8 mouse cellular contexts compared by ENCODE assay signal in genomic region chr17:45555452-45556106, GRCm38 (mm10). TPM values are rescaled to one million over a fixed set of nuclear protein-coding genes. Genes with fewer than 3 reads are reported as not detected.
DNase-seq lines count a peak whose midpoint lies in the region; ATAC-seq and TF ChIP-seq lines count a peak whose summit lies in the region.

TSS of gene Nfkbie (plus strand) at chr17:45555703.

- peak within 1 kb of the TSS; percentile 72 for H3K9ac ChIP-seq in ES-E14 (ENCODE audit: insufficient read depth, low read depth, low read length, poor library complexity, severe bottlenecking)
- peak within 1 kb of the TSS; percentile 71 for H3K9ac ChIP-seq in forebrain, embryonic 16.5 days (replicated peaks; ENCODE audit: low read depth, low read length)
- peak within 1 kb of the TSS; percentile 73 for H3K9ac ChIP-seq in lung, embryonic 16.5 days (ENCODE audit: low read length)

- H3K4me1 ChIP-seq in ES-E14 (ENCODE audit: control insufficient read depth in 2 of 2, insufficient read depth in 2 of 2, low read length in 2 of 2, poor library complexity in 1 of 2), result peaks cover 4 to 6% of the 10 kb centered on the region in 2 experiments; a peak in 3 of 4 replicates
- H3K4me1 ChIP-seq in forebrain, embryonic 16.5 days (replicated peaks; ENCODE audit: control insufficient read depth, insufficient read depth, low read length), result peaks cover 11% of the 10 kb centered on the region
- peaks cover 9% of the 10 kb centered on the region for H3K4me1 ChIP-seq in lung, embryonic 16.5 days (replicated peaks; ENCODE audit: control insufficient read depth, insufficient read depth, low read length)

- peaks cover 6% of the 10 kb centered on the region; the same call in 1 of the 2 replicates for H3K27me3 ChIP-seq in forebrain, embryonic 16.5 days (replicated peaks; ENCODE audit: control insufficient read depth, insufficient read depth, low read length)
- H3K27me3 ChIP-seq in lung, embryonic 16.5 days (ENCODE audit: control insufficient read depth, insufficient read depth, low read depth, low read length), result peaks cover 20% of the 10 kb centered on the region

- H3K4me2 ChIP-seq in forebrain, embryonic 16.5 days (ENCODE audit: low read length), result peak within 1 kb of the TSS; percentile 94
- H3K4me2 ChIP-seq in lung, embryonic 16.5 days (ENCODE audit: low read depth, low read length), result peak within 1 kb of the TSS; percentile 98

- WGBS in forebrain, embryonic 16.5 days, result under 1% methylated on average over 45 of the region's 45 CpGs
- under 1% methylated on average over 45 of the region's 45 CpGs for WGBS in lung, embryonic 16.5 days

- intact Hi-C loops in heart, postnatal 36 days (cut with DNase I), result no loop called here

- DNase-seq in ES-E14 (ENCODE audit: low read depth, low spot score), result no peak
- DNase-seq in cerebellum, adult 18-20 months, result peak; percentile 95
- peak; percentile 93 to 96 for DNase-seq in heart, postnatal 36 days
- DNase-seq in layer of hippocampus, adult 8-10 months (ENCODE audit: low spot score in 2 of 2), result peak; percentile 78 to 82
- peak; percentile 91 for DNase-seq in ovary, adult 18-20 months (ENCODE audit: low spot score)
- peak; percentile 94 for DNase-seq in thymus, postnatal 0 days (ENCODE audit: low spot score)

- in situ Hi-C loops in ES-E14 (cut with MboI; ENCODE audit: low sequenced_read_pairs in 2 of 2, unreplicated experiment in 2 of 2), result loop anchor here (10.0 kb wide), 1 partner anchor 81 kb away; the partner anchor contains the start of gene Spats1 (in 2 of the 2)

- no peak within 1 kb of the TSS for H3K27ac ChIP-seq in ES-E14 (ENCODE audit: insufficient read depth, low read depth, low read length, poor library complexity, severe bottlenecking)
- H3K27ac ChIP-seq in forebrain, embryonic 16.5 days (ENCODE audit: low read length), result no peak within 1 kb of the TSS
- no peak within 1 kb of the TSS for H3K27ac ChIP-seq in lung, embryonic 16.5 days (ENCODE audit: low read length)

- peak within 1 kb of the TSS; percentile 78 to 86 for H3K4me3 ChIP-seq in ES-E14 (ENCODE audit: insufficient read depth in 1 of 2, low read depth in 1 of 2, low read length in 2 of 2, poor library complexity in 1 of 2, severe bottlenecking in 1 of 2)
- peak within 1 kb of the TSS; percentile 61 for H3K4me3 ChIP-seq in forebrain, embryonic 16.5 days (replicated peaks; ENCODE audit: low read length)
- H3K4me3 ChIP-seq in lung, embryonic 16.5 days (ENCODE audit: low read length), result peak within 1 kb of the TSS; percentile 71

- H3K9me3 ChIP-seq in ES-E14 (ENCODE audit: control insufficient read depth, insufficient read depth, low read depth, low read length), result no peaks in the 10 kb centered on the region
- no peaks in the 10 kb centered on the region for H3K9me3 ChIP-seq in forebrain, embryonic 16.5 days (ENCODE audit: control insufficient read depth, low read length)
- no peaks in the 10 kb centered on the region for H3K9me3 ChIP-seq in lung, embryonic 16.5 days (ENCODE audit: control insufficient read depth, low read length)

- ATAC-seq in forebrain, embryonic 16.5 days, result peak; percentile 80
- ATAC-seq in lung, embryonic 16.5 days (ENCODE audit: low read depth), result peak; percentile 91

- H3K36me3 ChIP-seq in ES-E14 (ENCODE audit: control insufficient read depth, insufficient read depth, low read length, poor library complexity, severe bottlenecking), result no peaks in the 10 kb centered on the region
- no peaks in the 10 kb centered on the region for H3K36me3 ChIP-seq in forebrain, embryonic 16.5 days (ENCODE audit: control insufficient read depth, insufficient read depth)
- no peaks in the 10 kb centered on the region for H3K36me3 ChIP-seq in lung, embryonic 16.5 days (ENCODE audit: control insufficient read depth, insufficient read depth, low read length)

TF ChIP-seq in ES-E14, 5 proteins besides CTCF, POLR2A, EP300 and RAD21:
- TF ChIP-seq ZC3H11A (IDR thresholded peaks at IDR 0.05; ENCODE audit: borderline replicate concordance, low read depth, low read length) (no peak), ZNF384 (IDR thresholded peaks at IDR 0.05; ENCODE audit: low read depth, low read length) (no peak), HCFC1 (IDR thresholded peaks at IDR 0.05; ENCODE audit: borderline replicate concordance, insufficient read depth, low read length) (no peak), MAFK (IDR thresholded peaks at IDR 0.05; ENCODE audit: insufficient read depth, low read depth, low read length) (no peak), CHD2 (IDR thresholded peaks at IDR 0.05; ENCODE audit: low read depth, low read length) (no peak)
TF ChIP-seq in ES-E14: peak in this region for 0.

RNA-seq across cellular contexts. Expression of gene Nfkbie, which starts in this region (rescaled TPM):
- total RNA-seq in ES-E14 (2012; rRNA removed), result 2.1 and 2.2 TPM in 2 replicates
- 3.9 and 5.0 TPM in 2 replicates for polyA plus RNA-seq in forebrain, embryonic 16.5 days (2015; fragmentation: Nextera tagmentation; extraction: Ambion mirVana)
- total RNA-seq in heart, postnatal 36 days (2021), result 1 to 10 TPM; 1.4 to 1.5 TPM
- total RNA-seq in layer of hippocampus, adult 8-10 months (2022), result 1 to 10 TPM; 2.3 to 3.3 (median 2.7) TPM
- 3.1 and 3.5 TPM in 2 replicates for polyA plus RNA-seq in lung, embryonic 16.5 days (2015; fragmentation: Nextera tagmentation; extraction: Ambion mirVana)
- polyA plus RNA-seq in thymus, postnatal 0 days (2015; fragmentation: Nextera tagmentation; extraction: Ambion mirVana), result 70.4 and 80.2 TPM in 2 replicates

Comparison
In these comparisons a context has a peak if more than half of its experiments do, and no peak if none do; other contexts are left out.
1. RNA of gene Nfkbie (polyA plus RNA-seq): 70.4 to 80.2 TPM in thymus, postnatal 0 days; 3.9 to 5.0 TPM in forebrain, embryonic 16.5 days and 3.1 to 3.5 TPM in lung, embryonic 16.5 days; every median in the first group is over 10 times any median in the second.
2. Peak in every context shown above with its lines, with median percentiles within 50 percentile points of each other: H3K4me3 ChIP-seq and H3K9ac ChIP-seq.